Mouse (Mus musculus) regulatory T cell (primary cell): ENCODE data around the gene Mrvi1.

Experiments
- in situ Hi-C: fragments of 300-600 bp; cut with MboI, MseI; formaldehyde crosslinking; loops from one replicate; pipeline ENCODE4 v1.15.1; 2025; ENCODE audit warnings: high pct_unique_total_duplicates

The Mrvi1 gene

DNA sequence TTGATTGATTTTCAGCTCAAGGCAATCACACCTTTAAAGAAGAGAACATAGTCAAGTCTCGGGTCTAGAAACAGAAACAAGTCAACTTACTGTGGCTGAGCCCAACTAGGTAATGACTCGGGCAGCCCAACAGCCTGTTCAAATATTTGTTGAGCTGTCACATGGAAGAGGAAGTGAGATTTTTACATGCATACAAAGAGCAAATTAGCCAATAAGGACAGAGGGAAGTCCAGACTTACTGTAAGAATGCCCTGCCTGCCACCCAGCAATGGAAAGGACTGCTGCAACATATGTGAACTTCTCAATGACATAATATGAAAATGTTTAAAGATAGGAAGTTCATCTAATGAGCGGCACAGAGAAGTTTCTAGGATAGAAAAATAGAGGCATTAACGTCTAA, 141.9 kb downstream of the Mrvi1 start:
- in situ Hi-C loops: no loop called here

DNA sequence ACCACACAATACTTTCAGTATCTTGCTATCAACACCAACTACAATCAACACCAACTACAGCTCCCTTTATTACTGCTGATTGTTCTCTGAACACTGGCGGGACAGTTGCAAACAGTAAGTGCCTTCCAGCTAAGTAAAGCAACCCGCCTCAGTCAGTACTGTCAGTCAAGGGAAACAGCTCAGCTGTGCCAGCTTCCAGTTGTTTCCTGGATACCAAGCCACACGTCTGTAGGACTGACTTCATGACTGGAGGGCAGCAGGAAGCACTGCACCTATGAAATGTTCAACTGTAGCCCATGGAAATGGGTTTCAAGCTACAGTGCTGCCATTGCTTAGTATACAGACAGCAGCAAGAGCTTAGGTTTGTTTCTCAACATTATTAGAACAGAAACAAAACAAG, 147.7 kb downstream of the Mrvi1 start:
- in situ Hi-C loops: no loop called here

DNA sequence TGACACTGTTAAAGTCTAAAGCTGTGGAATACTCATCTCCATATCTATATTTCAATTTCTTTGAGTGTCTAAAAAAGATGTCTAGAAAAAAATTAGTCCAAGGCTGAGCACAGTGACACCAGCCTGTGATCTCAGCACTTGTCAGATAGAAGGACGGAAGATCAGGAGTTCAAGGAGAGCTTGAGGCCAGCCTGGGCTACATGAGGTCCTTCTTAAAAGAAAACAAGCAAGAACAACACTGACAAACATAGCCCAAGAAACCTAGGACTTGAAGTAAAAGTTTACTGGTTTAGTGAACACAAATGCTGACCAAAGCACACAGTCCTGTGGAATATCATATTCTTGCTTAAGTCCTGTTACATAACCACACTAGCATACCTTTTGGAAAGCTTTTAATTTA, 148.2 kb downstream of the Mrvi1 start:
- in situ Hi-C loops: no loop called here

DNA sequence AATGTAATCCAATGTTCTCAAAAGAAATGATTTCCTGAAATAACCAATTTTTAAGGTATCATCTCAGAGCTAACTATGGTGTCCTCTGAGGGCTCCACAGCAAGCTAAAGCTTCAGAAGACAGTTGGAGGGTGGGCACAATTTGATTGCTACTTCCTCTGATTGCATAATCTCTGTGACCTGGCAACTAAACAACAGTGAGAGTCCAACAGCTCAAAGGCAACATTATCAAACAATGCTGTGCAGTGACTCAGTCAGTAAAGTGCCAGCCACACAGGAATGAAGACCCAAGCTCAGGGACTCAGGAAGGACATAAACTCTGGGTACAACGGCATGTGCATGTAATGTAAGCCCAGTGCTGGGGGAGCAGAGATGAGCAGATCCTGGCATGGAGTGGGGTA, 149.2 kb downstream of the Mrvi1 start:
- in situ Hi-C loops: no loop called here

- in situ Hi-C loops: no loop called here
Measured at GRCm38 (mm10) chr7:110823995-110824953, 158.0 kb downstream of the Mrvi1 start.

- in situ Hi-C loops: no loop called here
Measured at GRCm38 (mm10) chr7:110823593-110823992, 158.7 kb downstream of the Mrvi1 start.

DNA sequence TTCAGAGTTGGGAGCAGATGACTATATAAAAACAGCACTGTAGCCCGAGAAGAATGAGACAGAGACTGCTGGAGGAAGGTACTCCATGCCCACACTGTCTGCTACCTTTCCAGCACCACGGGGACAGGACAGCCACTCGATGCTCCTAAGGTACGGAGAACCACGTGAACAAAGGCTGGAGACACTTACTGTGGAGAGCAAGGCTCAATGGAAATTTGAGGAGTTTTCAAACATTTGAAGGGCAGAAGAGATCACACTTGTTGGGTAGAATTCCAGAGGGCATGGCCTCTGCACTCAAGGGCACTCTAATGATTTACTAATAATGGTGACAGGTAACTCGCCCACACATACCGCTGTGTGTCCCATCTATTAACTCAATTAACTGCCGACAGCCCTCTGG, 159.2 kb downstream of the Mrvi1 start:
- in situ Hi-C loops: no loop called here

DNA sequence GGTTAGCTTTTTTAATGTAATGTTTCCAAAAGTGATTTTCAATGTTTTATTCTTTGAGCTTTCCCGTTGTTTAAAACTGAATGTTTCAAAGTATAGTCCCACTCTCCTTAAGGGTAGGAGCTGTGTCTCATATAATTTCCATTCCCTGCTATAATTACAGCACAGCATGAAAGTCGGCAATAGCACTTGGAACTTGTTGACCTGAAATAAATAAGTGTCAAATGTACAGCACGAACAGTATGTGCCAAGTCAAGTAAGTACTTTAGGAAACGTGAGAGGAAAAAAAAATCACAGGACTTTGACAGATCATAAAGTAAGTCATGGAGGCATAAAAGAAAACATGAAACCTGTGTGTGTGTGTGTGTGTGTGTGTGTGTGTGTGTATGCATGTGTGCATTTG, 160.2 kb downstream of the Mrvi1 start:
- in situ Hi-C loops: no loop called here

DNA sequence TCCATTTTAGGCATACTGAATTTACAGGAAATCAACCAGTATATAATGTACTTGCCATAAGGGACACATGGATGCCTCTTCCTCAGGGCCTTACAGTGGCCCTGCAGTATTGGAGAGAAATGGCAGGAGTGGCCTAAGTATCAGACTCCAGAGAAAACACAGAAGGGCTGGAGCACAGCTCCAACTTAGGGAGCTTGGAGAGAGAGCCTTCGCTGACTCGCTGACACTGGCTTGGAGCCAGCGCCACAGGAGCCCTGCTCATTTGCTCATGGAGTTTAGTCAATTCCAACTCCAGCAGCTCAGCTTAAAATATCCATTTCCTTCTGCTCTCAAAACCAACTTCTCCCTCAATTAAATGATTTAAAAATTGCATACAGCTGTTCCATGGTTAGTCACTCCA, 160.6 kb downstream of the Mrvi1 start:
- in situ Hi-C loops: no loop called here

DNA sequence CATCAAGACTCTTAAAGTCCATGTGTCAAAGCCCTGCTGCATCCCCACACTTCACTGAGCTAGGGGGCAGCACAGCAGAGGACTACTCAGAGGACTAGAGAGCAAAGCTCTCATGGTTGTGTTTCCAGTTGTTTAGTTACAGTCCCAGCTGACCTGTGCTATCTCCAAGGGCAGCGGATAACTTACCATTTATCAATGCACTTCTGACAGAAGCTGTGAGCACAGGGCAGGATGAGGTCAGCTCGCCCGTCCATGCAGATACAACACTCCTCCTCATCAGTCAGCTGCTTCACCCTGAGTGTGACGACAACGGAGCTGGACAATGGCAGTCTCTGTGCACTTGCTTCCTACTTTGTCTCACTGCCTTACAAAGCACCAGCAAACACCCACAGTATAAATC, 161.2 kb downstream of the Mrvi1 start:
- in situ Hi-C loops: no loop called here

DNA sequence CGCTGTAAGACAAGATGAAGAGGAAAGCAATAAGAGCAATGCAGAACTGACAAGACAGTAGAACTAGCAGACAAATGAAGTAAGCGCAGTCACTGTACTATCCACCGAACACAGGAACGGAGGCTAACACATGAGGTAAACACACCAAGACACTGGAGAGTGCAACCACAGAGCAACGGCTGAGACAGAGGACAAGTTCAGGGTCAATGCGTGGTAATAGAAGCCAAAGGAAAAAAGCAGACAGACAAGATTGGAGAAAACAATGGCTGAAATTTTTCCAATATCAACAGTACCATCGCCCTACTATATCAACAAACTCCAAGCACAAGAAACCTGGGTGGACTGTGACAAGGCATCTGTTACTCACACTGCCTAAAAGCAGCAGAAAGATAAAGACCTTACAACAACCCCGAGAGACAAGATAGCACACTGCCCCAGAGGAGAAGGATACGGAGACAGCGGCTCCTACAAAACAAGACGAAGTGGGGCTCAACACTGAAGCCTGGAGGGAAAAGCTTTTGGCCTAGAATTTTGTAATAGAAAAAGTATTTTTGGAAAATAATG, 163.4 kb downstream of the Mrvi1 start:
- in situ Hi-C loops: no loop called here
